Mouse (Mus musculus): ENCODE results near the gene Vmn1r122. TPM values are rescaled to one million over a fixed set of nuclear protein-coding genes. Genes with fewer than 3 reads are reported as not detected.
"Not testable (repeated sequence)": the region's sequence is repeated elsewhere in the genome, so short reads cannot be mapped to it uniquely, and the experiment has no call there.

Gene Vmn1r122
- total RNA-seq (2014; rRNA removed), result not detected in 2 replicates
- polyA plus RNA-seq (2015; fragmentation: Nextera tagmentation; extraction: Ambion mirVana), result not detected in 2 replicates

DNA sequence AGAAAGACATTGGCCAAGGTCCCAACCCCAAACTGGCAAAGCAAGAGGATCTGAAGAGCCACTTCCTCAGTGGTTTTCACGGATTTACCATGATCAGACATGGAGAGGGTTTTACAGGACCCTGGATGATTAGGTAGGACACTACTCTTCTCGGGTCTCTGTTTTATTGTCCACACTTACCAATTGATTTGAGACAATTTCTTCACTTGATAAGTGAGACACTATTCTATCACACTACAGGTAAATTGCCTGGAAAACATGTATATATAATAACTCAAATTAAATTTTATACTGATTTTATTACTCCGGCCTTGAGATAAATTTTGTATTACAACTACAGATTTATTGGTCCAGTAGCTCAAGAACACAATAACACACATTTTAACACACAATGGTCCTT lies at the start of gene Vmn1r122:
Gene Vmn1r122, minus strand, starts transcription at position 101 of the 400 bp plus-strand sequence.
- DNase-seq (ENCODE audit: low spot score); H3K4me1 ChIP-seq (ENCODE audit: insufficient read depth, low read length); ATAC-seq (ENCODE audit: low FRiP score); H3K36me3 ChIP-seq (ENCODE audit: insufficient read depth, low read length); H3K9ac ChIP-seq (replicated peaks; ENCODE audit: low read length, poor library complexity, severe bottlenecking); H3K4me2 ChIP-seq (ENCODE audit: low read depth, low read length, poor library complexity, severe bottlenecking); H3K27ac ChIP-seq (ENCODE audit: low read depth, low read length); H3K4me3 ChIP-seq (ENCODE audit: low read depth, low read length); H3K9me3 ChIP-seq (ENCODE audit: low read length); H3K27me3 ChIP-seq (ENCODE audit: insufficient read depth, low read length): not testable (repeated sequence)
- 67% methylated on average over 2 of the region's 3 CpGs for WGBS

DNA sequence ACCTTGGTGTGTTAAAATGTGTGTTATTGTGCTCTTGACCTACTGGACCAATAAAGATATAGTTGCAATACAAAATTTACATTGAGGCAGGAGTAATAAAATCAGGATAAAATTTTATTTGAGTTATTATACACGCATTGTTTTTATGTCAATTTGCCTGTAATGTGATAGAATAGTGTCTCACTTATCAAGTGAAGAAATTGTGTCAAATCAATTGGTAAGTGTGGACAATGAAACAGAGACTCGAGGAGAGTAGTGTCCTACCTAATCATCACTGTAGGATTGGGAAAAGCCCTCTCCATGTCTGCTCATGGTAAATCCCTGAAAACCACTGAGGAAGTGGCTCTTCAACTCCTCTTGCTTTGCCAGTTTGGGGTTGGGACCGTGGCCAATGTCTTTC lies 28.0 kb upstream of the Vmn1r122 start, which contains the start of gene Vmn1r123:
Gene Vmn1r123, plus strand, starts transcription at position 301 of the 400 bp plus-strand sequence.
- not testable (repeated sequence) for ATAC-seq (ENCODE audit: low FRiP score); H3K4me3 ChIP-seq (ENCODE audit: low read depth, low read length); H3K27me3 ChIP-seq (ENCODE audit: insufficient read depth, low read length); H3K4me1 ChIP-seq (ENCODE audit: insufficient read depth, low read length); H3K36me3 ChIP-seq (ENCODE audit: insufficient read depth, low read length); DNase-seq (ENCODE audit: low spot score); H3K27ac ChIP-seq (ENCODE audit: low read depth, low read length); H3K9ac ChIP-seq (replicated peaks; ENCODE audit: low read length, poor library complexity, severe bottlenecking); H3K4me2 ChIP-seq (ENCODE audit: low read depth, low read length, poor library complexity, severe bottlenecking); H3K9me3 ChIP-seq (ENCODE audit: low read length)
- WGBS, result 13% methylated on average over 1 of the region's 3 CpGs

- H3K4me3 ChIP-seq (ENCODE audit: low read depth, low read length); H3K27me3 ChIP-seq (ENCODE audit: insufficient read depth, low read length); H3K4me2 ChIP-seq (ENCODE audit: low read depth, low read length, poor library complexity, severe bottlenecking); H3K9ac ChIP-seq (replicated peaks; ENCODE audit: low read length, poor library complexity, severe bottlenecking); H3K4me1 ChIP-seq (ENCODE audit: insufficient read depth, low read length); H3K36me3 ChIP-seq (ENCODE audit: insufficient read depth, low read length); H3K27ac ChIP-seq (ENCODE audit: low read depth, low read length); DNase-seq (ENCODE audit: low spot score); H3K9me3 ChIP-seq (ENCODE audit: low read length); ATAC-seq (ENCODE audit: low FRiP score): not testable (repeated sequence)
- 68% methylated on average over 4 of the region's 5 CpGs for WGBS
Measured at GRCm38 (mm10) chr7:21098413-21098812, 35.5 kb downstream of the Vmn1r122 start, which contains the start of gene Vmn1r121. Vmn1r121 (minus strand) TSS chr7:21098513.

Other genes starting within 250 kb of the Vmn1r122 start
- gene Vmn1r118, start 221.8 kb downstream of the Vmn1r122 start, total RNA-seq (2014; rRNA removed), result not detected in 2 replicates
- gene Vmn1r118, start 221.8 kb downstream of the Vmn1r122 start, polyA plus RNA-seq (2015; fragmentation: Nextera tagmentation; extraction: Ambion mirVana), result not detected in 2 replicates
- gene Vmn1r119, start 121.7 kb downstream of the Vmn1r122 start, total RNA-seq (2014; rRNA removed), result not detected in 2 replicates
- gene Vmn1r119, start 121.7 kb downstream of the Vmn1r122 start, polyA plus RNA-seq (2015; fragmentation: Nextera tagmentation; extraction: Ambion mirVana), result not detected in 2 replicates
- gene Vmn1r120, start 80.3 kb downstream of the Vmn1r122 start, total RNA-seq (2014; rRNA removed), result not detected in 2 replicates
- not detected in 2 replicates for gene Vmn1r120, start 80.3 kb downstream of the Vmn1r122 start, polyA plus RNA-seq (2015; fragmentation: Nextera tagmentation; extraction: Ambion mirVana)
- gene Vmn1r121, start 35.6 kb downstream of the Vmn1r122 start, total RNA-seq (2014; rRNA removed), result not detected in 2 replicates
- not detected in 2 replicates for gene Vmn1r121, start 35.6 kb downstream of the Vmn1r122 start, polyA plus RNA-seq (2015; fragmentation: Nextera tagmentation; extraction: Ambion mirVana)
- not detected in 2 replicates for gene Vmn1r123, start 28.1 kb upstream of the Vmn1r122 start, total RNA-seq (2014; rRNA removed)
- gene Vmn1r123, start 28.1 kb upstream of the Vmn1r122 start, polyA plus RNA-seq (2015; fragmentation: Nextera tagmentation; extraction: Ambion mirVana), result not detected in 2 replicates
- gene Gm5157, start 56.3 kb upstream of the Vmn1r122 start, total RNA-seq (2014; rRNA removed), result not detected in 2 replicates
- gene Gm5157, start 56.3 kb upstream of the Vmn1r122 start, polyA plus RNA-seq (2015; fragmentation: Nextera tagmentation; extraction: Ambion mirVana), result not detected in 2 replicates
- not detected in 2 replicates for gene Vmn1r124, start 126.5 kb upstream of the Vmn1r122 start, total RNA-seq (2014; rRNA removed)
- not detected in 2 replicates for gene Vmn1r124, start 126.5 kb upstream of the Vmn1r122 start, polyA plus RNA-seq (2015; fragmentation: Nextera tagmentation; extraction: Ambion mirVana)
- gene Vmn1r125, start 138.1 kb upstream of the Vmn1r122 start, total RNA-seq (2014; rRNA removed), result not detected in 2 replicates
- not detected in 2 replicates for gene Vmn1r125, start 138.1 kb upstream of the Vmn1r122 start, polyA plus RNA-seq (2015; fragmentation: Nextera tagmentation; extraction: Ambion mirVana)
- not detected in 2 replicates for gene Vmn1r126, start 167.3 kb upstream of the Vmn1r122 start, total RNA-seq (2014; rRNA removed)
- not detected in 2 replicates for gene Vmn1r126, start 167.3 kb upstream of the Vmn1r122 start, polyA plus RNA-seq (2015; fragmentation: Nextera tagmentation; extraction: Ambion mirVana)
- not detected in 2 replicates for gene Vmn1r127, start 185.7 kb upstream of the Vmn1r122 start, total RNA-seq (2014; rRNA removed)
- gene Vmn1r127, start 185.7 kb upstream of the Vmn1r122 start, polyA plus RNA-seq (2015; fragmentation: Nextera tagmentation; extraction: Ambion mirVana), result not detected in 2 replicates
- not detected in 2 replicates for gene Vmn1r128, start 215.2 kb upstream of the Vmn1r122 start, total RNA-seq (2014; rRNA removed)
- gene Vmn1r128, start 215.2 kb upstream of the Vmn1r122 start, polyA plus RNA-seq (2015; fragmentation: Nextera tagmentation; extraction: Ambion mirVana), result not detected in 2 replicates
- gene Vmn1r129, start 227.2 kb upstream of the Vmn1r122 start, total RNA-seq (2014; rRNA removed), result not detected in 2 replicates
- not detected in 2 replicates for gene Vmn1r129, start 227.2 kb upstream of the Vmn1r122 start, polyA plus RNA-seq (2015; fragmentation: Nextera tagmentation; extraction: Ambion mirVana)